Mouse (Mus musculus) frontal cortex, adult 2 months (tissue): ENCODE data around the gene Gatm. TPM values are rescaled to one million over a fixed set of nuclear protein-coding genes. Genes with fewer than 3 reads are reported as not detected.

Source experiments
- DNase-seq, 2 experiments: peaks; one replicate each; pipeline ENCODE4 v3.0.0; 2022; ENCODE audit warnings: low spot score in 1 of 2; ENCODE audit errors: extremely low spot score in 1 of 2
- polyA plus RNA-seq: library from polyadenylated mRNA; depleted of rRNA; stranded (reverse); fragments of >200 nt; gene quantifications from 2 replicates; pipeline ENCODE4 v1.2.3, GENCODE M21; 2012; rRNA removed

Gatm gene
- polyA plus RNA-seq, 1 experiment, result 111 TPM

DNA sequence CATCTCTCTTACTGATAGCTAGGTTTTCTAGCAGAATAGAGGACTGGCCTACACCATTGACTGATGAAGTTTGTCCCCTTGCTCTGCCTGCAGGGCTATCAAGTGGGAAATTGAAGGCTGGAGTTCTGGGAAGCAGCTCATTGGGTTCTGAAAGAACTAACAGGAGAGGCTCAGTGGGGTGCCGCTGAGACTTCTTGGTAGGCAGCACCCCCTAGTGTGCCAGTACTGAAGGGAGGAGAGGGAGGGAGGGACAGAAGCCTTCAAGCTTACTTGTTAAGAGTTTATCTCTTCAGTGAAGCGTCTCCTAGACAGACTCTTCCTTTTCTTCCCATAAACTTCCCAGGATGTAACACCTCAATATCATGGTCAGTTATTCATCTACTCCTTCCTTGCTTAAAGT is 52.8 kb downstream of the Gatm start:
- peak in 1 of 2 experiments; percentile 78 for DNase-seq

Other genes starting within 250 kb of the Gatm start
- gene Shf, start 242.1 kb downstream of the Gatm start, polyA plus RNA-seq, result 45.1 and 57.6 TPM in 2 replicates
- gene Slc28a2, start 184.8 kb downstream of the Gatm start, polyA plus RNA-seq, result 0.16 and 0.27 TPM in 2 replicates
- not detected in 2 replicates for gene Gm14085, start 126.4 kb downstream of the Gatm start, polyA plus RNA-seq
- 0.57 and 0.68 TPM in 2 replicates for gene AA467197, start 25.7 kb upstream of the Gatm start, polyA plus RNA-seq
- 18.1 and 21.9 TPM in 2 replicates for gene Slc30a4, start 91.4 kb upstream of the Gatm start, polyA plus RNA-seq
- 33.7 and 38.0 TPM in 2 replicates for gene Bloc1s6, start 127.2 kb upstream of the Gatm start, polyA plus RNA-seq
- gene Sqor, start 153.9 kb upstream of the Gatm start, polyA plus RNA-seq, result 6.9 and 7.3 TPM in 2 replicates